Mouse (Mus musculus): ENCODE results near the gene Asb15.

- TF ChIP-seq POLR2A (IDR thresholded peaks at IDR 0.05; ENCODE audit: borderline replicate concordance, extremely low read depth, insufficient read depth, insufficient read length, poor library complexity, severe bottlenecking) (no peak), CTCF (IDR thresholded peaks at IDR 0.05; ENCODE audit: borderline replicate concordance, extremely low read depth, insufficient read depth, insufficient read length) (no peak)
These were observed 36.1 kb downstream of the Asb15 start for GRCm38 (mm10) chr6:24564081-24564480.
